Mouse (Mus musculus) granulocyte monocyte progenitor cell, adult 5-6 weeks (primary cell): ENCODE measurements around the gene Nptx2. TPM values are rescaled to one million over a fixed set of nuclear protein-coding genes. Genes with fewer than 3 reads are reported as not detected.

Source experiments
- ATAC-seq: replicated peaks from 2 replicates; pipeline ENCODE4 v1.8.0; 2016; ENCODE audit warnings: mild to moderate bottlenecking, moderate TSS enrichment, inconsistent platforms; ENCODE audit not compliant: poor library complexity, severe bottlenecking
- total RNA-seq, 2 experiments: library from RNA; stranded (forward) in 1 of 2; stranded (reverse) in 1 of 2; fragments of 200-712, 200-1000 nt in 1 of 2; fragments of >200 nt in 1 of 2; fragmentation: Nextera tagmentation in 1 of 2; gene quantifications; 2 replicates each; pipeline ENCODE4 v1.2.3; 2014 to 2017

Nptx2 gene
- total RNA-seq (2014; fragmentation: Nextera tagmentation) (not detected in 2 replicates), total RNA-seq (2017) (not detected in 2 replicates)

DNA sequence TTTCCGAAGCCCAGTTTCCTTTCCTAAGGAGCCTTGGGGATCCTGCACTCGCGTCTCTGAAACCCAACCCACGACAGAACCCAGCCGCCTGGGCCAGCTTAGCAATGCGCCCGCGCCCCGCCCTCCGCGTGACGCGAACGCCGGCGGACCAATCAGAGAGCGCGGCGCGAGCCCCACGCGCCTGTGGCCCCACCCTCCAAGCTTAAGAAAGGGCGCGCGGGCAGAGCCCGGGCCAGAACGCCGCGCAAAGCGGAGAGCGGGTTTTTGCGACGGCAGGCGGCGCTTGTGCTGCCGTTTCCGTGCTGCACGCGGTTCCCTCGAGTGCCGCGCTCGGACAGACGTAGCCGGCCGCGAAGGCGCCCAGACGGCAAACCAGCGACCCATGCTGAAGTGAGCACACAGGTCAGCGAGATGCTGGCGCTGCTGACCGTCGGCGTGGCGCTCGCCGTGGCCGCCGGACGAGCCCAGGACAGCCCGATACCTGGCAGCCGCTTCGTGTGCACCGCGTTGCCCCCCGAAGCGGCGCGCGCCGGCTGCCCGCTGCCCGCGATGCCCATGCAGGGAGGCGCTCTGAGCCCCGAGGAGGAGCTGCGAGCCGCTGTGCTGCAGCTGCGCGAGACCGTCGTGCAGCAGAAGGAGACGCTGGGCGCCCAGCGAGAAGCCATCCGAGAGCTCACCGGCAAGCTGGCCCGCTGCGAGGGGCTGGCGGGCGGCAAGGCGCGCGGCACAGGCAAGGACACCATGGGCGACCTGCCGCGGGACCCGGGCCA is at the start of gene Nptx2:
Nptx2 (plus strand) TSS at position 250 of the 770 bp plus-strand sequence.
- ATAC-seq, result peak; percentile 66; the same call in 1 of the 2 replicates

DNA sequence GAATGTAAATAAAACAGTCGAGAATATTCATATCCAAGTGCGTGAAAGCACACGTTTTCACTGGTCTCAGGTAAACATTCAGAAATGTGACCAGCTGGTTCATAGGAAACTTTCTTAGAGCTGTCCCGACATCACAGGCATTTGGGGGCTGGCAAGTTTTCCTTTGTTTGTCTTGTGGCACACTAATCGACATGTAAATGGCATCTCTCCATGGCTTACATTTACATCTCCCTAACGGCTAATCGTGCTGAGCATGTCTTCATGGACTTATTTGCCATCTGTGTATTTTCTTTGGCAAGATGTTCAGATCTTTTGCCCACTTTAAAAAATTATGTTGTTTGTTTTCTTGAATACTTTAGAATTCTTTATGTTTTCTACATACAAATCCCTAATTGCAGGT is 49.2 kb upstream of the Nptx2 start:
- no peak for ATAC-seq

DNA sequence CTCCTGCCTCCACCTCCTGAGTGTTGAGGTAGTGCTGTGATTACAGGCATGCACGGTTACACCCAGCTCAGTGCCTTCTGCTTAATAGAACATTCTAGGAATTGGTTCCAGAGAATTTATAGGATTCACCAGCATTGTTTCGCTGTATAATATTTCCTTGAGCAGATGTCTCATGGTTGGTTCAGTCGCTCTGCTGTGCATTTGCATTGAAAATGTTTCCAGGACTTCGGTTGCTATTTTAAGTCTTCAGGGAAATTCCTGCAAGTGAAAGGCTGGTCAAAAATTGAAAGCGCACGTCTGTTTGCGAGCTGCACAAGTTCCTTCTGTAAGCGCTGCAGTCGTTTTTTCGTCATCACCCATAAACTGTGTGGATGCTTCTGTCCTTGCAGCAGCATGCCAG is 41.5 kb upstream of the Nptx2 start:
- no peak for ATAC-seq

DNA sequence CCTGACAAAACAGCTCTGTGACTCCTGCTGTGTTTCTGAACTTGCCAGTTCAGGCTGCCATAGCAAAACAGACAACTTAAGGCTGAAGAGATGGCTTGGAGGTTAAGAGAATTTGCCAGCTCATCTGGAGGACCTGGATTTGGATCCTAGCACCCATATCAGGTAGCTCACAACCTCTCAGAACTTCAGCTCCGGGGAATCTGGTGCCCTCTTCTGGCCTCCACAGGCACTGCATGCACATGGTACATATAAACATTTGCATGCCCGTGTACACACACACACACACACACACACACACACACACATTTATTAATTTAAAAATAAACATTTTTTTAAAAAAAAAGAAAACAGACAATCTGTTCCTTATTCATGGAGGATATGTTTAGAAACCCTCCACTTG is 40.0 kb upstream of the Nptx2 start:
- ATAC-seq, result no peak

DNA sequence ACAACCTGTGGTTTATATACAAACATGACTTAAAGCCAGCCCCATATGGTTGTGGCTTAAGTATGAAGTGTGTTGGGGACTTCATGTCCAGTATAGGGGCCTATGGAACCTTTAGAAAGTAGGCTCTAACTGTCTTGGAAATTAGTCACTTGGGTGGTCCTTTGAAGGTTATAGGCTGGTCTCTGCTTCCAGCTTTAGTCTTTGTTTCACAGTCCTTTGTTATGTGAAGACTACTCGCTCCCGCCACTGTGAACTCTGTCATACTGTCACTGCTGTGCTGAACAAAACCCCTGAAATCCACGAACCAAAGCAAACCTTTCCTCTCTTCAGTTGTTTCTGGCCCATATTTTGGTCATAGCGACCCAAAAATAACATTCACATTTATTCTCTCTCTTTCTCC is 39.5 kb upstream of the Nptx2 start:
- ATAC-seq, result no peak

DNA sequence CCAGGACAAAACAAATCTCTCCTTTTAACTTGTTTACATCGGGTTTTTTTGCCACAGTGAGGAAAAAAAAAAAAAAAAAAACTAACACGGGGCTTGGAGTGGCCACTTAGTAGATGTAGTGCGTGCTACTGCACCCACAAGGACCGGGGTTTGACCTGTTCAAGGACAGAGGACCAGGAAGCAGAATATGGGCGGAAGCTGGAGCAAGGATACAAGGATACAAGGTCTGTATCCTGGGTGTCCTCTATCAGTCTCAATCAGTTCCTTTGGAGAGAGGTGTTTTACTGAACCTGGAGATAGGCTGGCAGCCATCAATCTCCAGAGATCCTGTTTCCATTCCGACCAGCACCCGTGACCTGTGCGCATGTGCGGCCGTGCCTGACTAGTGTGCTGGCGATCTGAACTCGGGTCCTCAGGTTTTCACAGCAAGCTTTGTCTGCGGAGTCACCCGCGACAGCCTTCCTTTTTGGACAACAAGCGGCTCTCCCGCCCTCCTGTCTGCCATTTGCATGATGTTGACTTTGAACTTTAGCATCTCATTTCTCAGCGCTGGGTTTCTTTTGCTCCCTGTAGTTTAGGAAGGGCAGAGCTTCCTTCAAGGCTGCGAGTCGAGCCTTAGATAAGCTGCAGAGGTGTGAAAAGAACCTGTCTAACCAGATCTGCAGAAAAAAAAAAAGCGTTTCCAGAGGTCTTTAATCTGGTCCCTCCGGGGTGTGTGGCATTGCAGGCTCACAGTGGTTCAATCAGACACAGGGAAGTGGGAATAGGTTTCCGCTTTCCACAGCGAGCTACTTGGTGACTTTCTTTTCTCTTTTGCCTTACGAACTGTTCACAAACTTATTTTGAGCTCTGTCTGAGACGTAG is 38.8 kb upstream of the Nptx2 start:
- ATAC-seq, result no peak

DNA sequence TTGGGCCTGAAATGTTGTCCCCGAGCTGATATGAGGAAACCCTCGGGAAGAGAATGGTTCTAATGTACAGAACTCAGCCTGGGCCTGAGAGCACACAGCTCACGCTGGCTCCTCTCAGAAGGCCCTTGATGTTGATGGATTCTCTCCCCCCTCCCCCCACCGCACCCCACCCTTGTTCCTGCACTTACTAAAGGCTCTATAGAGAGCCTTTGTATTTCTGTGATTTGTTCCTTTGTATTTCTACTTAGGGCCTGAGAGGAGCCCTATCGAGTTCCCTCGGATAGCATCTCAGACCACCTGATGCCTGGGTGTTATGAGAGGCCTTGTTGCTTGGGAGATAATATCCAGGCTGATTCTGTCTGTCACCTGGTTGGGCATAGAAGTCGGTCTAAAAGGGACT is 36.3 kb upstream of the Nptx2 start:
- ATAC-seq, result no peak

DNA sequence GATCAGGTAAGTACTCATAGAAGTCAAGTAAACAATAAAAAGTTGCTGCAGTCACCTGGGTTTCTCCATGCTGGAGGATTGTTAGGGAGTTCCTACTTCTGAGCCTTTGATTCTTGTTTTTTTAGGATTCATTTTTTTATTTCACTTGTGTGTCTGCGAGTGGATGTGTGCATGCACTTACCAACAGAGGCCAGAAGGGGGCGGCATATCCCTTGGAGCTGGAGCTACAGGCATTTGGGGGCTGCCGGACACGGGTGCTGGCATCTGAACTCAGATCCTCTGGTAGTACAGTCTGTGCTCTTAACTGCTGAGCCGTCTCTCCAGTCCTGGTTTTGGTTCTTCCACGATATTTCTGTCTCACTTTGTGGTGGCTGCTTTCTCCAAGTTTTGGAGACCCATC is 31.0 kb upstream of the Nptx2 start:
- no peak for ATAC-seq

DNA sequence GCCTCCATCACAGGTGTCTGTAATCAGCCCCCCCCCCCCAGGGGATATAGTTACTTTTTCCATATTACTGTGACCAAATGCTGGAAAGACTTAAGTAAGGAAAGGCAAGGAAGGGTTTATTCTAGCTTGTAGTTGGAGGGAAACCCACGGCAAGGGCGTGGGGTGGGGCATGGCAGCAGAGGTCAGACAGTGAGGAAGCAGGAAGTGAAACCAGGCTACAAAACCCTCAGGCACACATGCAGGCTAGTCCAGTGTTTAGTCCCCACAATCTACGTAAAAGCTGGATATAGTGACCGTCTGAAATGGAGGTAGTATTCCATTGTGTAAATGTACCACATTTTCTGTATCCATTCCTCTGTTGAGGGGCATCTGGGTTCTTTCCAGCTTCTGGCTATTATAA is 30.5 kb upstream of the Nptx2 start:
- ATAC-seq, result peak; percentile 62

DNA sequence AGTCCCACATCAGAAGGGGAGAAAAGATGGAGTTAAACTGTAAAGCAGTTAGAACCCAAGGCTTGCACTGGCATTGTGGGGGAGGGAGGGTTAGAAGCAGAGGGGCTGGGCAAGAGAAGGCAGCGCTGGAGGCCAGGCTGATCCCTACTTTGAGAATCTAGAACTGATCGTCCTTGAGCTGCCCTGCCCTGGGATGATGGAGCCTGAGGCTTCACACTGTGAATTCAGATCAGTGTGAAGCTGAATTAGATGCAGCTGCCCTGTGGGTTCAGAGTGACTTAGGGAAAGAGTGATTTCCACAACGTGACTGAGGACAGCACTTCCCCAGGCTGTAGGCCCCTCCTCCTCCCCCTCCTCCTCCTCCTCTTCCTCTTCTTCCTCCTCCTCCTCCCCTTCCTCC is 25.6 kb upstream of the Nptx2 start:
- no peak for ATAC-seq

DNA sequence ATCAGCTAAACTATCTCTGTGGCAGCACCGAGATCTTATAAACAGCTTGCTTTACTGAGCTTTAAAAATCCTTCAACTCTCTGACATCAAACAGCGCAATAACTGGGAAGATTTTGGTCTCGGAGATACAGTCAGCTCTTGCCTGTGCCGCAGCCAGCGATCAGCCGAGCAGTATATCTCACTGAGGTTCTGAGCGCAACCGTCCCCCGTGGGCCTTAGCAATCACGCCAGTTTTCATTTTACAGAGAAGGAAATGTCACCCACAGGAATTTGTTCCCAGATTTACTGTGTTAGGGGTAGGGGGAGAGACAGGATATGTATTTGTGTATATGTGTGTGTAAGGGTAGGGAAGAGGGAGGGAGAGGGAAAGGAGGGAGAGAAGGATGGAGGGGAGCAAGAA is 20.9 kb upstream of the Nptx2 start:
- no peak for ATAC-seq

DNA sequence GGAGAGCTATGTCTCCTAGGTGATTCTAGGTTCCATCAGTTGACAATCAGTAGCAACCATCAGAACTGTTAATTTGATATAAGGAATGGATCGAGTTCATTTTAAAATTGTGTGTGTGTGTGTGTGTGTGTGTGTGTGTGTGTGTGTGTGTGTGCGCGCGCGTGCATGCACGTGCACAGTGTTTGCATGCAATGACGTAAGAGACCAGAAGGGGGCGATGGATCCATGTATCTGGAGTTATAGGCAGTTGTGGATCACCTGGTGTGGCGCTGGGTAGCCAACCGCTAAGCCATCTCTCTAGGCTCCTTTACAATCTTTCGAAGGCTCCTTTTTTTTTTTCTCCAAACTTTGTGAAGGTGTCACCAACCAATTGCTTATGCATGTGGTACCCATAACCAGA is 16.6 kb upstream of the Nptx2 start:
- no peak for ATAC-seq

DNA sequence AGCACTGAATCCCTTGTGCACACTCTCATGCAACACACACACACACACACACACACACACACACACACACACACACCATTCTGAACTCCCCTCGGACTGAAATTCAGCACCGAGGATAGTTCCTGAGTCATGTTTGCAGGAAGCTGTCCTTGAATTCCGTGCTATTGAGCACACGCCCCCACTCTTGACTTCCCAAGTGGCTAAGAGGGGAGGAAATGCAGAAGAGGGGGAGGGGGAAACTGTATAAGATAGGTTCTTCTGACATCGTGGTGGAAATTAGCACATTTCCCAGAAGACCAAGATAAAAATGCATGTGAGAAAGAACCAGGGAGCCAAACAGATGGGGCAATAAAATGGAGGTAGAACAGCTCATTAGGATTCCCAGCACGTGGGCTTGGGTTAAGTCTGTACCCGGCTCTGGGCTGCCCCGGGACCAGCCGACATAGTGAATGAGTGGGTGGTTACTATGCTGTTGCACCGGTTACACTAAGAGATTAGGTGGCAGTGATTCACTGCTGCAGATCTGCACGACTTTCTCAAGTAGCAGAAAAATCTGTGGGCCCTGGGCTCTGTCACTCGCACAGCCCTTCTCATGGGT is 2.9 kb upstream of the Nptx2 start:
- ATAC-seq, result no peak

DNA sequence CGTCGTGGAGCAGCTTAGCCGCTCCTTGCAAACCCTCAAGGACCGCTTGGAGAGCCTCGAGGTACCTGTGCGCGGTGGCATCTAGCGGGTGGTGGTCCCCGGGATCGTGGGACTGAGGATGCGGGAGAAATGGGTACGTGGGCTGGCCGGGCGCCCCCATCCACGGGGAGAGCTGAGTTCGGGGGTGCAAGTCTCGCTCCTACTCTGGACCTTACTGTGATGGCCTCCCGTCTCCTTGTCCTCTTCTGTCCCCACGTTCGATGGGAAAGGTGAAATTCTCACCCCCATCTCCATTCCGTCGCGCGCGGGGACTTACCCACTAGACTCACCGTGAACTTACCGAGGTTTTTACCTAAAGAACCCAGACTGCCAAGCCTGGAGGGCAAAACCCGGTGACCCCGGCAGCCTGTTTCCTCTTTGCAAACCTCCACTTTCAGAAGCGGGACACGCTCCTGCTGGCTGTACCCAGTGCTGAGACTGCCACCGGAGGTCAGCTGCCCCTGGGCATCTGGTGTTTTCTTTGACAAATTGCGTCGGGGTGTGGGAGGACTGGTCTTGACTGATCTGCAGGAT is 807 bp downstream of the Nptx2 start:
- ATAC-seq, result no peak

DNA sequence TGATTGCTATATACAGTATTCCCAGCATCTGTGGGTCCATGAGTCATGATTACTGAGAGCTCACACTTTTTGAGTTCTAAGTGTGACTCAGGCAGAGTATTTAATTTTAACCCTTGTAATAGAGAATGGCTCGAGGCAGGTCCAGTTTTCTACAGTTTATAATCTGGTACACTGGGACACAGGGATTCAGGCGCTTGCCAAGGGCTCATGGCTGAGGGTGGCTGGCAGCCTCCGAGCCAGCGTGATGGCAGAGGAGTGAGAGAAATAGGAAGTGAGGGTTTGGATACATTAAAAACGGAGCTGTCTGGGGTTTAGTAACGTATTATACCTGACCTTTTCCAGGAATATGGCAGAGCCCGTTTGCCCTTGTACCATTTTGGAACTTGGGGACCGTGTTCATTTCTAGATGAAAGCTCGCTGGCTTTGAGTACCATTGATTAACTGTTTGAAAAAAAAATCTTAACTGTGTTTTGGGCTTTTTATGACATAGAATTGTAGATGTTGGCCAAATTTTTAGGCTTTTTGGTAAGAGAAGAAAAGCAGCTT is 1.7 kb downstream of the Nptx2 start:
- no peak for ATAC-seq

DNA sequence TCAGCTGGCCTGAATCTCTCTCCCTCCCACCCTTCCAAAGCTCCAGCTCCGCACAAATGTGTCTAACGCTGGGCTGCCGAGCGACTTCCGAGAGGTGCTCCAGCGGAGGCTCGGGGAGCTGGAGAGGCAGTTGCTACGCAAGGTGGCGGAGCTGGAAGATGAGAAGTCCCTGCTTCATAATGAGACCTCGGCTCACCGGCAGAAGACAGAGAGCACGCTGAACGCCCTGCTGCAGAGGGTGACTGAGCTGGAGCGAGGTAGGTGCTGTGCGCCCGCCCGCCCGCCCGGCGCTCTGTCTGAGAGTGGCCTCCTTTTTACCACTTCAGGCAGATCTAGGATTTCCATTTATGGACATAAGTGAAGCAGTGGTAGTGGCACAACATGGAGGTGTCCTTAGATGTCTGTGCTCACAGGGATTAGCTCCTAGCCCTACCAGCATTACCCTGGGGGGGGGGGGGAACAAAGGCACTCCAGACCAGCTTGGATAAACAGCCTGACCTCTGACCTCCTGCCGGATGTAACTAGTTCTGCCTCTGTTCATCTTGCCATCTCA is 2.5 kb downstream of the Nptx2 start:
- no peak for ATAC-seq

DNA sequence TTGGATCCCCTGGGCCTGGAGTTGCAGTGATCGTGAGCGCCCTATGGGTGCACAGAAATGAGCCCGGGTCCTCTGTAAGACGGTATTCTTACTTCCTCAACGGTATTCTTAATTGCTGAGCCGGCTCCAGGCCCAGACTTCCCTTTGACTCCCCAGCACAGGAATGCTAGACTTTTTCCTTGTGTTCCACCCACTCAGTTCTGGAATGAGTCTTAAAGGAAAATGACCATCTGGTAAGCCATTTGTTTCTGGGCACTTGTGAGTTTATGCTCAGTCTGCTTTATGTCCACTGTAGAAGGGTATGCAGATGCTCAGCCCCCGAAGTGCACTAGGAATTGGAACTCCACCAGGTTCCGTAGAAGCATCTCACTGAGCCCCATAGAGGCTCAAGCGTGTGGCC is 4.3 kb downstream of the Nptx2 start:
- ATAC-seq, result no peak

DNA sequence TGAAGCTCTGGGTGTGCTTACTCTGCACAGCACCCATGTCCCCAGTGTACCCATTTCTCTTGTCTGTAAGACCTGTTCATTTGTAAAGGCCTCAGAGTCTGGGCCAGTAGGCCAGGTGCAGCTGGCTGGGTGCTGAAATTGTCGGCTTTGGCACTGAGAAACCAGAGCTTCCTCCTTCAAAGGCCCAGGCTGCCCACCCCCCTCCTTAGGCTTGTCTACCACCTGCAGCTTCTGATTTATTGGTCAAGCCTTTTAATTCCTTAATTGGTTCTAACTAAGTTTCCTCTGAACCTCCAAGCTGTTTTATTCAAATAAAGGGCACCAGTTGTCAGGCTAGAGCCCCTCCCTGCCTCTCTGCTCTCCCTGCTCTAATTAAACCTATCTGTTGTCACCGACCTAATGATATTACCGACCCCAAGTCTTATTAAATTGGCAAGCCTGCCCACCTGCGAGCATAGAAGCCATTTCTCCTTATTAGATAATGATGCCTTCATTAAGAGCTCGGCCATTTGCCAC is 5.0 kb downstream of the Nptx2 start:
- ATAC-seq, result no peak

DNA sequence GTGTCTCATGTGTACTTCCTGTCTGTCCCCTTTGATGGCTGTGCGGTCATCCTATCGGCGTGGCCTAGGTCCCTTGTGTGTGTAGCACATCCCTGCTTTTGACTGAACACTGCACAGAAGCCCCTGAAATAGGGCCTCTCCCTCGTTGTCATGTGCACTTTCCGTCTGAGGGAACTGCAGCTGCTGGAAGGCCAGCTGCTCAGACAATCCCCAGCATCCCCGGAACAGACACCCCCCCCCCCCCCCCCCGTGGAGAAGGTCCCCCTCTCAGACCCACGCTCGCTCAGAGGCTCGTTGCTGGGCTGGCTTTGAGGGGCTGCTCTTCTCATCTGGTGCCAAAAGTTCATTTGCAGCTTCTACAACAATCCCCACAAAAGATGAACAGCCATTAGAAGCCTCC is 11.0 kb downstream of the Nptx2 start:
- ATAC-seq, result no peak

DNA sequence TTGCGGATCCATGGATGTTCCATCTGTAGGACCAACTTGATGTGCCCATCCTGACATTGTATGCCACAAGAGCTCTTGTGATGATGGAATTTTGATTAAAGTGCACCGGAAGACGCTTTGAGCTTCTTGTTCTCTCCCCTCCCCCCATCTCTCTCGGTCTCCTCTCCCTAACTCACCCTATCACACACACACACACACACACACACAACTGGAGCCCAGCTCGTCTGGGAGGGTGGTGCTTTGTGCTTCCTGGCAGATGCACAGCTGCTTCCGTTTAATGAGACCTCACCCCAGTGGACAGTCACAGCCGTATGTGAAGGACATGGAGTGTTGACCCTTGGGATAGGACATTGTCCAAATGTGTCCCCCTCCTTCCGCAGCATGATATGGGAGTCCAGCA is 11.7 kb downstream of the Nptx2 start:
- no peak for ATAC-seq
